Mouse (Mus musculus) heart, postnatal 0 days (tissue): ENCODE data around the gene Gfra4.

ENCODE experiments used
- CTCF ChIP-seq: IDR thresholded peaks from 2 replicates; pipeline ENCODE4 v1.5.1; 2016; ENCODE audit warnings: antibody characterized with exemption, control low read depth, low read depth
- EP300 ChIP-seq: IDR thresholded peaks from 2 replicates; pipeline ENCODE4 v1.6.1; 2016; ENCODE audit warnings: antibody characterized with exemption, low read depth

GRCm38 (mm10) chr2:131053851-131054645 is 11.2 kb upstream of the Gfra4 start:
- TF ChIP-seq CTCF (no peak), EP300 (no peak)
